ENCODE assay signal across 8 mouse cellular contexts in the genomic region with DNA sequence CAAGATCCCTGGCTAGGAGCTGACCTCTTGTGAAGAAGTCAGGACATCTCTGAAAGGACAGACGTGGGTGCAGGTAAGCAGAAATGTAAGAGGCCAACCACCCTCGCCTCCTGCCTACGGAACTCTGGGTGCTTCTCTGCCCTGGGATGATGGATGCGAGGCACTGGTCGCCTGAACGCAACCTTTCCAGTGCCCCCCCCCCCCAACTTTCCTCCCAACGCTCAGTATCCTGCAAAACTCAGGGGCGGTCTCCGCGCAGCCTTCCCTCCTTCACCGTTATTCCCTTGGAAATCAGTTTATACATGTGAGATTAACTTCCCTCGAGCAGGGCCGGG. TPM values are rescaled to one million over a fixed set of nuclear protein-coding genes. Genes with fewer than 3 reads are reported as not detected.
DNase-seq lines count a peak whose midpoint lies in the region; ATAC-seq and TF ChIP-seq lines count a peak whose summit lies in the region.

No protein-coding gene starts in this region.

- TF ChIP-seq EP300 in liver, postnatal 0 days (IDR thresholded peaks at IDR 0.05; ENCODE audit: low read depth) = no peak

- no peaks in the 10 kb centered on the region for H3K36me3 ChIP-seq in heart, embryonic 16.5 days (ENCODE audit: control insufficient read depth, insufficient read depth)
- no peaks in the 10 kb centered on the region for H3K36me3 ChIP-seq in hindbrain, embryonic 11.5 days (ENCODE audit: control insufficient read depth, insufficient read depth, low read length)
- no peaks in the 10 kb centered on the region for H3K36me3 ChIP-seq in liver, postnatal 0 days (replicated peaks; ENCODE audit: insufficient read depth, low read length)

- no peaks in the 10 kb centered on the region for H3K9me3 ChIP-seq in heart, embryonic 16.5 days (replicated peaks; ENCODE audit: control insufficient read depth, low read length)
- no peaks in the 10 kb centered on the region for H3K9me3 ChIP-seq in hindbrain, embryonic 11.5 days (ENCODE audit: control insufficient read depth, low read length)
- H3K9me3 ChIP-seq in liver, postnatal 0 days (ENCODE audit: low read length) = no peaks in the 10 kb centered on the region

- H3K27ac ChIP-seq in heart, embryonic 16.5 days (ENCODE audit: low read length) = peak overlapping the region; percentile 70
- no peak overlapping the region for H3K27ac ChIP-seq in bone marrow macrophage, adult 2 months (ENCODE audit: insufficient read depth, low read depth, low read length)
- H3K27ac ChIP-seq in hindbrain, embryonic 11.5 days (ENCODE audit: low read depth, low read length) = peak overlapping the region; percentile 36
- H3K27ac ChIP-seq in liver, postnatal 0 days (ENCODE audit: low read depth) = no peak overlapping the region

- H3K4me3 ChIP-seq in heart, embryonic 16.5 days (ENCODE audit: low read length) = peak overlapping the region; percentile 55
- H3K4me3 ChIP-seq in bone marrow macrophage, adult 2 months (ENCODE audit: insufficient read depth, low read length) = peak overlapping the region; percentile 49
- H3K4me3 ChIP-seq in hindbrain, embryonic 11.5 days (ENCODE audit: low read depth, low read length) = peak overlapping the region; percentile 45
- H3K4me3 ChIP-seq in liver, postnatal 0 days (ENCODE audit: low read depth, low read length) = peak overlapping the region; percentile 40

- H3K4me2 ChIP-seq in heart, embryonic 16.5 days (ENCODE audit: low read depth, low read length) = peak overlapping the region; percentile 62
- peak overlapping the region; percentile 32 for H3K4me2 ChIP-seq in hindbrain, embryonic 11.5 days (replicated peaks; ENCODE audit: low read depth, low read length)
- H3K4me2 ChIP-seq in liver, postnatal 0 days (ENCODE audit: low read depth, low read length) = peak overlapping the region; percentile 61

- H3K4me1 ChIP-seq in heart, embryonic 16.5 days (ENCODE audit: control insufficient read depth, insufficient read depth, low read length) = peaks cover 17% of the 10 kb centered on the region
- H3K4me1 ChIP-seq in bone marrow macrophage, adult 2 months (ENCODE audit: control insufficient read depth, insufficient read depth, low read length) = peaks cover 9% of the 10 kb centered on the region; the same call in 1 of the 2 replicates
- H3K4me1 ChIP-seq in hindbrain, embryonic 11.5 days (replicated peaks; ENCODE audit: control insufficient read depth, insufficient read depth, low read length) = peaks cover 9% of the 10 kb centered on the region; the same call in 1 of the 2 replicates
- peaks cover 20% of the 10 kb centered on the region for H3K4me1 ChIP-seq in liver, postnatal 0 days (ENCODE audit: insufficient read depth)

- TF ChIP-seq CTCF in bone marrow macrophage, adult 2 months (IDR thresholded peaks at IDR 0.05; ENCODE audit: low read depth, low read length) = no peak
- TF ChIP-seq CTCF in liver, postnatal 0 days (IDR thresholded peaks at IDR 0.05; ENCODE audit: low read depth) = no peak

- peaks cover 42% of the 10 kb centered on the region for H3K27me3 ChIP-seq in heart, embryonic 16.5 days (ENCODE audit: control insufficient read depth, insufficient read depth, low read length)
- H3K27me3 ChIP-seq in hindbrain, embryonic 11.5 days (ENCODE audit: control insufficient read depth, insufficient read depth, low read length) = peaks cover 47% of the 10 kb centered on the region
- peaks cover 83% of the 10 kb centered on the region for H3K27me3 ChIP-seq in liver, postnatal 0 days (ENCODE audit: insufficient read depth, low read length)

- no peak for TF ChIP-seq POLR2A in bone marrow macrophage, adult 2 months (IDR thresholded peaks at IDR 0.05; ENCODE audit: borderline replicate concordance, low read depth, low read length)

- ATAC-seq in heart, embryonic 16.5 days (replicated peaks; ENCODE audit: extremely low read depth, insufficient read depth, low FRiP score) = no peak
- no peak for ATAC-seq in hindbrain, embryonic 11.5 days (ENCODE audit: low FRiP score)
- ATAC-seq in liver, postnatal 0 days = no peak
- no peak for ATAC-seq in cerebellum, adult (ENCODE audit: insufficient number of reproducible peaks, low FRiP score, low TSS enrichment)

- DNase-seq in heart, postnatal 4 days = no peak
- DNase-seq in hindbrain, embryonic 11.5 days (ENCODE audit: low spot score) = no peak
- DNase-seq in liver, postnatal 0 days = no peak
- no peak for DNase-seq in retina, postnatal 1 day
- DNase-seq in embryo, embryonic 10 days (ENCODE audit: low spot score) = no peak

- H3K9ac ChIP-seq in heart, embryonic 16.5 days (ENCODE audit: low read length) = peak overlapping the region; percentile 65
- H3K9ac ChIP-seq in hindbrain, embryonic 11.5 days (ENCODE audit: low read depth, low read length) = peak overlapping the region; percentile 52; the same call in 1 of the 2 replicates
- H3K9ac ChIP-seq in liver, postnatal 0 days (replicated peaks) = no peak overlapping the region

- 3% methylated on average over 13 of the region's 13 CpGs for WGBS in heart, embryonic 16.5 days
- WGBS in hindbrain, embryonic 11.5 days = under 1% methylated on average over 13 of the region's 13 CpGs
- under 1% methylated on average over 13 of the region's 13 CpGs for WGBS in liver, postnatal 0 days (ENCODE audit: insufficient replicate concordance)

RNA-seq across cellular contexts. Expression of gene Pdgfra, which starts 1.5 kb away (rescaled TPM):
- 11.6 and 17.2 TPM in 2 replicates for polyA plus RNA-seq in heart, embryonic 16.5 days (2015; fragmentation: Nextera tagmentation; extraction: Ambion mirVana)
- total RNA-seq in heart, postnatal 4 days (2021) = 10 to 100 TPM; 34.4 to 39.0 TPM
- 0.23 and 0.27 TPM in 2 replicates for polyA plus RNA-seq in bone marrow macrophage, adult 2 months (2012; ENCODE audit: insufficient read depth, insufficient read length, missing spikeins)
- polyA plus RNA-seq in hindbrain, embryonic 11.5 days (2014; fragmentation: Nextera tagmentation; extraction: Ambion mirVana) = 26.5 and 29.3 TPM in 2 replicates
- polyA plus RNA-seq in liver, postnatal 0 days (2015; fragmentation: Nextera tagmentation; extraction: Ambion mirVana) = 1.3 TPM in 2 replicates

Comparison
In these comparisons a context has a peak if more than half of its experiments do, and no peak if none do; other contexts are left out.
1. H3K27ac ChIP-seq: peak in heart, embryonic 16.5 days (single experiment) and hindbrain, embryonic 11.5 days (single experiment); none in bone marrow macrophage, adult 2 months (single experiment) and liver, postnatal 0 days (single experiment).
2. Peak in every context shown above with its lines, with median percentiles within 50 percentile points of each other: H3K4me2 ChIP-seq and H3K4me3 ChIP-seq.